In the genomic region with DNA sequence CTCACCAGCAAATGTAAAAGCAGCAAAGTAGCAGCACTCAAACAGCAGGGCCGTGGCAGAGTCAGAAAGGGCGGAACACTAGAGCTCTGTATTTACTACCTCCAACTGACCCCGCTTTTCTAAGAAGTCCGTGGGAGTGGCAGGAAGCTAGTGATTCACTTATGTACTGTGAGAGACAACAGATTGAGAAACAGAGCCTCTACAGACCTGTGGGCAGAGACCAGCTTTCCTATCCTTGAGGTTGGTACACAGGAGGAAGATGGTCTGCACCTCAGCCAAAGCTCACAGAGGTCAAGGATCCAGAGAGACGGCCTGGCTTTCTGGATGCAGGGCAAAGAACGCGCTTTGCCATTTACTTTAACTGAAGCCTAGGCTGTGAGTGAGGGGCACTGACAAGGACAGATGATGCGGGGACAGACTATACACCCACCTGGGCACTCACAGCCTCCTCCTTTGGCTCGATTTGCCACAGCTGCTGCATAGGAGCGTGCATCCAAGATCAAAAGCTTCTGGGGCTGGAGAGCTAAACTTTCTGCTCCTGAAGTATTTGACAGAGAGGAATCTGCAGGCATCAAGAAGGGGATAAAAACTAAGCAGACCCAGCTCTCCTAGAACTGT, we compare ENCODE assay signal across 12 mouse cellular contexts. TPM values are rescaled to one million over a fixed set of nuclear protein-coding genes. Genes with fewer than 3 reads are reported as not detected.
DNase-seq lines count a peak whose midpoint lies in the region.
"Had no signal": no experiment of that assay in that cellular context is flagged by ENCODE, and none has a peak within 500 bp of the region (broad histone marks: within the 10 kb centered on the region; RNA-seq: fewer than 3 reads in every experiment).

No protein-coding gene starts in this region.

- peak; percentile 88 for DNase-seq in heart, adult 11 months
- DNase-seq in heart, postnatal 10 days, result no peak
- DNase-seq in urinary bladder, postnatal 14 days (ENCODE audit: low spot score), result peak; percentile 56
- DNase-seq in urinary bladder, adult 2 months (ENCODE audit: low spot score), result no peak
- DNase-seq in large intestine, adult 2 months (ENCODE audit: low read depth, low spot score), result peak; percentile 27
- no peak for DNase-seq in layer of hippocampus, postnatal 36 days
- no peak for DNase-seq in spleen, postnatal 4 days (ENCODE audit: low spot score in 2 of 2)
- DNase-seq in spleen, postnatal 14 days (ENCODE audit: low spot score in 2 of 2), result no peak
- DNase-seq: adrenal gland, adult 8-10 months; cerebellum, adult 2 months; gastrocnemius, postnatal 14 days; layer of hippocampus, adult 9-11 months had no signal

- WGBS in large intestine, adult 2 months, result 40% methylated on average over 10 of the region's 10 CpGs

- intact Hi-C loops in heart, postnatal 10 days (cut with DNase I), result no loop called here

RNA-seq across cellular contexts. Expression of gene Hormad2, which starts 56.7 kb away (rescaled TPM):
- total RNA-seq in heart, postnatal 10 days (2021), result not detected
- 0.04 and 0.07 TPM in 2 replicates for polyA plus RNA-seq in urinary bladder, adult 2 months (2012; rRNA removed)
- 0.09 and 0.14 TPM in 2 replicates for polyA plus RNA-seq in large intestine, adult 2 months (2012; rRNA removed)
- total RNA-seq in layer of hippocampus, postnatal 36 days (2021), result under 1 TPM in 1 of 2 experiments, not detected in 1; 0.60 TPM
- total RNA-seq: gastrocnemius, postnatal 14 days had no signal

Comparison
In these comparisons a context has a peak if more than half of its experiments do, and no peak if none do; other contexts are left out.
1. DNase-seq: peak in heart, adult 11 months (single experiment), urinary bladder, postnatal 14 days (single experiment) and large intestine, adult 2 months (single experiment); none in heart, postnatal 10 days (0 of 2), urinary bladder, adult 2 months (single experiment), layer of hippocampus, postnatal 36 days (0 of 2), spleen, postnatal 4 days (0 of 2) and spleen, postnatal 14 days (0 of 2).